Mouse (Mus musculus) stomach, postnatal 0 days (tissue): Measurements from ENCODE around the gene Fdxr.

Source experiments
- CTCF ChIP-seq: IDR thresholded peaks from 2 replicates; pipeline ENCODE4 v1.5.1; 2016; ENCODE audit warnings: antibody characterized with exemption, low read depth, mild to moderate bottlenecking, moderate library complexity
- EP300 ChIP-seq: optimal IDR thresholded peaks from 2 replicates; pipeline ENCODE3; 2016; ENCODE audit warnings: antibody characterized with exemption

DNA sequence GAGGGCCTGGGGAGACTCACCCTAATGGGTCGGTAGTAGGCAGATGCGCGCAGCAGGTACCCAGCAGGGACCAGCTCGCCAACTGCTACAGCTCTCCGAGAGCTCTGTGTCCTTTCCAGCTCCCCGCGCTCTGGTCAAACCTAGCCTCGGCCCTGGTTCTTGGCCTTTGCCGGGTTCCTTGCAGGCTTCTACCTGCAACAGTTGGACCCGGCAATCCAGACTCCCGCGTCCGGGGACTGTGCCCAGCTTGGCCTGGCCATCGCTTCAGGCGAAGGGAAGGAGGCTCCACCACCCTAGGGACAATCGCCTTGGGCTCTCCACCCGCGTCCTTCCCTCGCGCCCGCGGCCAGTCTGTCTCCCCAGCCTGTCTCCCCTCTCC lies 10.5 kb downstream of the Fdxr start:
- TF ChIP-seq CTCF = no peak
- no peak for TF ChIP-seq EP300
